Mouse (Mus musculus) heart, embryonic 15.5 days (tissue): ENCODE data around the gene Klk12. TPM values are rescaled to one million over a fixed set of nuclear protein-coding genes. Genes with fewer than 3 reads are reported as not detected.

Experiments
- ATAC-seq: fragments of 200-750 bp; cut with Nextera tagmentation; replicated peaks from 2 replicates; pipeline ENCODE4 v1.8.0; 2017; ENCODE audit warnings: low read depth, moderate TSS enrichment; ENCODE audit not compliant: insufficient number of reproducible peaks, insufficient read depth, low FRiP score
- H3K27ac ChIP-seq: fragments of 300-500 bp; sonication (generic); 2 replicates; pipeline ENCODE4 v1.5.1; 2015; ENCODE audit warnings: mild to moderate bottlenecking, inconsistent platforms
- H3K27me3 ChIP-seq: fragments of 300-500 bp; sonication (generic); 2 replicates; pipeline ENCODE4 v1.6.1; 2015; ENCODE audit warnings: inconsistent platforms
- H3K36me3 ChIP-seq: fragments of 300-500 bp; sonication (generic); 2 replicates; pipeline ENCODE4 v1.6.1; 2015; ENCODE audit warnings: mild to moderate bottlenecking, inconsistent platforms
- H3K4me1 ChIP-seq: fragments of 300-500 bp; sonication (generic); replicated peaks from 2 replicates; pipeline ENCODE4 v1.6.1; 2015; ENCODE audit warnings: inconsistent platforms
- H3K4me2 ChIP-seq: fragments of 300-500 bp; sonication (generic); 2 replicates; pipeline ENCODE4 v1.6.1; 2015; ENCODE audit warnings: inconsistent platforms, mild to moderate bottlenecking, moderate library complexity
- H3K4me3 ChIP-seq: fragments of 300-500 bp; sonication (generic); 2 replicates; pipeline ENCODE4 v1.5.1; 2015; ENCODE audit warnings: mild to moderate bottlenecking, inconsistent platforms
- H3K9ac ChIP-seq: fragments of 300-500 bp; sonication (generic); 2 replicates; pipeline ENCODE4 v1.6.1; 2015; ENCODE audit warnings: mild to moderate bottlenecking, inconsistent platforms
- H3K9me3 ChIP-seq: fragments of 300-500 bp; sonication (generic); replicated peaks from 2 replicates; pipeline ENCODE4 v1.6.1; 2016; ENCODE audit warnings: inconsistent platforms
- WGBS: fragments of 180-500 bp; shearing (Covaris S2); methylation state at CpG from one replicate; pipeline ENCODE4 v1.1.7; 2015; ENCODE audit warnings: mixed read lengths; 5-methylcytosine and 5-hydroxymethylcytosine counted together
- polyA plus RNA-seq: library from polyadenylated mRNA; unstranded; fragments of >200 nt; fragmentation: Nextera tagmentation; extraction: Ambion mirVana; gene quantifications from 2 replicates; pipeline ENCODE4 v1.2.1, GENCODE M21; 2015

Klk12 gene
- not detected in 2 replicates for polyA plus RNA-seq

DNA sequence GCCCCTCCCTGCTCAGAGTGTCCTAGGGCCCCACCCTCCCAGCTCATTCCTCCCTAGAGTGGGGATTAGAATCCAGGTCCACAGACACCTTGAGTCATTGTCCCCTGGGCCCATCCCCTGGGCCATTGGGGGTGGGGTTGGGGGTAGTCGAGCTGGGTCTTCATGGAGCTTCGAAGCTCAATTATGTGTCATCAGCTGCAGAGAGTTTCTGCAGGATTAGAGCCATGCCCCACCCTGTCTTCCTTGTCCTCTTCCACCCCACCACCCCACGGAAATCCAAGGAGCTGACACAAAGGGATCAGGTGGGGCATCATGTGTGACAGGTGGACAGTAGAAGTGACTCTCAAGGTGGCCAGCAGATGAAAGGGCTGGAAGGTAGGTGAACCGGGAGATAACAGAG, at the start of gene Klk12:
TSS of gene Klk12 (plus strand) at position 301 of the 400 bp plus-strand sequence.
- no peak within 1 kb of the TSS for H3K9ac ChIP-seq
- H3K9me3 ChIP-seq, result no peaks in the 10 kb centered on the region
- no peak within 1 kb of the TSS for H3K27ac ChIP-seq
- 60% methylated on average over 4 of the region's 4 CpGs for WGBS
- no peak for ATAC-seq
- no peaks in the 10 kb centered on the region for H3K4me1 ChIP-seq
- no peak within 1 kb of the TSS for H3K4me2 ChIP-seq
- no peak within 1 kb of the TSS for H3K4me3 ChIP-seq
- no peaks in the 10 kb centered on the region for H3K36me3 ChIP-seq
- no peaks in the 10 kb centered on the region for H3K27me3 ChIP-seq

- ATAC-seq, result no peak
- Histone ChIP-seq H3K27ac (peak overlapping the region; percentile 36; the same call in 1 of the 2 replicates), H3K4me3 (no peak overlapping the region)
These were observed 20.9 kb upstream of the Klk12 start for GRCm38 (mm10) chr7:43747788-43748187.

DNA sequence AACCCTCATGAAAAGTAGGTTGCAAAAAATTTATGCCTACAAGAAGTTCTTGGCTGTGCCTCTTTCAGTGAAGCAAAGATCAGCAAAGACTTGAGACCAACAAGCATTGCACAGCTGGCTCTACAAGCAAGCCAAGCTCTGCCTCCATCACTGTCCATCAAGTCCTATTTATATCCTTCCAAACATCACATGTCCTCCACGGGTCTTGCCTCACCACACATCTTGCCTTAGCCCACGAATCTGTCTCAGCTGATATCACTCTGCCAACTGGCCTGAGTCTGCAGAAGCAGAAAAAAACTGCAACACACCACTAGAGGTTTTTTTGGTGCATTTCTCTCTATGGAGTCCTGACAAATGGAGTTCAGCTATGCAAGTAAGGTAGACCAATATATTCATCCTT, 15.9 kb upstream of the Klk12 start:
- Histone ChIP-seq H3K36me3 (no peaks in the 10 kb centered on the region), H3K4me3 (no peak overlapping the region), H3K4me1 (no peaks in the 10 kb centered on the region), H3K9me3 (no peaks in the 10 kb centered on the region), H3K4me2 (no peak overlapping the region), H3K27me3 (no peaks in the 10 kb centered on the region), H3K9ac (no peak overlapping the region), H3K27ac (no peak overlapping the region)
- no peak for ATAC-seq
- WGBS, result 31% methylated on average over 2 of the region's 2 CpGs

More at GRCm38 (mm10) chr7:43747788-43748187, 20.9 kb upstream of the Klk12 start:
- WGBS, result 37% methylated on average over 1 of the region's 1 CpGs
- Histone ChIP-seq H3K9ac (no peak overlapping the region), H3K4me2 (no peak overlapping the region), H3K27me3 (no peaks in the 10 kb centered on the region), H3K9me3 (no peaks in the 10 kb centered on the region), H3K36me3 (no peaks in the 10 kb centered on the region), H3K4me1 (no peaks in the 10 kb centered on the region)

GRCm38 (mm10) chr7:43766484-43766883, 2.2 kb upstream of the Klk12 start:
- no peak overlapping the region for H3K4me3 ChIP-seq

DNA sequence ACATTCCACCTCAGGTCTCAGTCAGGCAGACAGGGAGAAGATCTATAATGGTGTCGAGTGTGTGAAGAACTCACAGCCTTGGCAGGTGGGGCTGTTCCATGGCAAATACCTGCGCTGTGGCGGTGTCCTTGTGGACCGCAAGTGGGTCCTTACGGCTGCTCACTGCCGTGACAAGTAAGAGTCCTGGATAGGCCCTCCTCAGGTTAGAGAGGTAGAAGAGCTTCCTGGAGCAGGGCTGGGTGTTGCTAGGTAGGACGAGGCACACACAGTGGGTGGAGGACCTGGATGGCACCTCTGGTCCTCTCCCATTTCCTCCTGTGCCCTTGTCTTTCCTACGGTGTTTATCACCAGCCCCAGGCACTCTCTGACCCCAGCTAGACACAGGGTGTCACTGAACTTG, 939 bp downstream of the Klk12 start:
- Histone ChIP-seq H3K27ac (no peak overlapping the region), H3K27me3 (no peaks in the 10 kb centered on the region), H3K4me2 (no peak overlapping the region), H3K9me3 (no peaks in the 10 kb centered on the region), H3K9ac (no peak overlapping the region), H3K36me3 (no peaks in the 10 kb centered on the region), H3K4me1 (no peaks in the 10 kb centered on the region), H3K4me3 (no peak overlapping the region)
- WGBS, result 85% methylated on average over 8 of the region's 8 CpGs
- no peak for ATAC-seq

More at GRCm38 (mm10) chr7:43766484-43766883, 2.2 kb upstream of the Klk12 start:
- Histone ChIP-seq H3K27ac (no peak overlapping the region), H3K4me2 (no peak overlapping the region), H3K27me3 (no peaks in the 10 kb centered on the region), H3K4me1 (no peaks in the 10 kb centered on the region), H3K9me3 (no peaks in the 10 kb centered on the region), H3K36me3 (no peaks in the 10 kb centered on the region), H3K9ac (no peak overlapping the region)
- no peak for ATAC-seq
- 35% methylated on average over 8 of the region's 8 CpGs for WGBS

- Histone ChIP-seq H3K4me3 (no peak overlapping the region), H3K36me3 (no peaks in the 10 kb centered on the region), H3K4me1 (no peaks in the 10 kb centered on the region), H3K9me3 (no peaks in the 10 kb centered on the region), H3K27me3 (no peaks in the 10 kb centered on the region), H3K4me2 (no peak overlapping the region), H3K9ac (no peak overlapping the region), H3K27ac (no peak overlapping the region)
- no peak for ATAC-seq
- WGBS, result 93% methylated on average over 10 of the region's 10 CpGs
These were observed 2.0 kb downstream of the Klk12 start for GRCm38 (mm10) chr7:43770701-43771100.

DNA sequence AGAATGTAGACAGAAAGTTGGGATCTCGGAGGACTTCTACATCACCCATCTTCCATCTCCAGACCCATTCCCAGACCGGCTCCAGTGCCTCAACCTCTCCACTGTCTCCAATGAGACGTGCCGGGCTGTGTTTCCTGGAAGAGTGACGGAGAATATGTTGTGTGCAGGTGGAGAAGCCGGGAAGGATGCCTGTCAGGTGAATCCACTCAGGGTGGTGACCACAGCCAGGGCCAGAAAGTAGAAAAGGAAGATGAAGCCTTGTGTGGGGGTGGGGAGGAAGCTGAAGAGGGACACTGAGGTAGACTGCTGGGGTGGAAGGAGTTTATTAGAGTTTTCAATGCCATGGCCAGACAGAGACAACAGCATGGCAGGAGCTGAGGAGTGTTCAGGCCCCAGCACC, 3.2 kb downstream of the Klk12 start:
- Histone ChIP-seq H3K9ac (no peak overlapping the region), H3K4me2 (no peak overlapping the region), H3K27me3 (no peaks in the 10 kb centered on the region), H3K9me3 (no peaks in the 10 kb centered on the region), H3K4me3 (no peak overlapping the region), H3K27ac (no peak overlapping the region), H3K4me1 (no peaks in the 10 kb centered on the region), H3K36me3 (no peaks in the 10 kb centered on the region)
- ATAC-seq, result no peak
- 89% methylated on average over 6 of the region's 6 CpGs for WGBS

GRCm38 (mm10) chr7:43772901-43773300, 4.2 kb downstream of the Klk12 start:
- Histone ChIP-seq H3K27me3 (no peaks in the 10 kb centered on the region), H3K27ac (no peak overlapping the region), H3K9me3 (no peaks in the 10 kb centered on the region), H3K9ac (no peak overlapping the region), H3K36me3 (no peaks in the 10 kb centered on the region), H3K4me3 (no peak overlapping the region), H3K4me1 (no peaks in the 10 kb centered on the region), H3K4me2 (no peak overlapping the region)
- no peak for ATAC-seq
- WGBS, result 68% methylated on average over 3 of the region's 3 CpGs

DNA sequence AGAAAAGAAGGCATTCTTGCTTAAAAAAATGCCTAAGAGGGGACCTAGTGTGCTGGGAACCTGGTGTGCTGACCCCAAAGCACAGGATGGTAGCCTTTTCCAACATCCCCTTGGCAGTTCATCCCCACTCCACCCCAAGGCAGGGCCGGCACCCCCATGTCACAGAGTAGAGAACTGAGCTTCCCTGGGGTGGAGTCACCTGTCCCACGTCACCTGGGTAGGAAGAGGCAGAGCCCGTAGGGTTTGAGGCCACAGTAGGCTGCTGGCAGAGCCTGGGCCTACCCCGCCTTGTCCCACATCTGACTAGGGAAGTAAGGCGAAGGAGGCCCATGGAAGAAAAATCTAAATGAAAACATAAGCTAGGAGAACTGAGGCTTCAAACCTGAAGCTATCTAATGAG, 5.7 kb downstream of the Klk12 start, which contains the start of gene Klk11:
TSS of gene Klk11 (plus strand) at position 241 of the 400 bp plus-strand sequence.
- H3K27ac ChIP-seq, result no peak within 1 kb of the TSS
- no peak for ATAC-seq
- no peak within 1 kb of the TSS for H3K4me2 ChIP-seq
- 92% methylated on average over 5 of the region's 5 CpGs for WGBS
- H3K9ac ChIP-seq, result no peak within 1 kb of the TSS
- no peaks in the 10 kb centered on the region for H3K27me3 ChIP-seq
- no peaks in the 10 kb centered on the region for H3K9me3 ChIP-seq
- H3K4me3 ChIP-seq, result no peak within 1 kb of the TSS
- H3K4me1 ChIP-seq, result no peaks in the 10 kb centered on the region
- no peaks in the 10 kb centered on the region for H3K36me3 ChIP-seq

- H3K4me3 ChIP-seq, result no peak overlapping the region
- 57% methylated on average over 6 of the region's 6 CpGs for WGBS
- H3K4me2 ChIP-seq, result no peak overlapping the region
- H3K4me1 ChIP-seq, result no peaks in the 10 kb centered on the region
- no peak for ATAC-seq
- H3K9me3 ChIP-seq, result no peaks in the 10 kb centered on the region
- no peak overlapping the region for H3K9ac ChIP-seq
- no peak overlapping the region for H3K27ac ChIP-seq
- H3K27me3 ChIP-seq, result no peaks in the 10 kb centered on the region
- H3K36me3 ChIP-seq, result no peaks in the 10 kb centered on the region
These were observed 6.1 kb downstream of the Klk12 start for GRCm38 (mm10) chr7:43774802-43775201.

DNA sequence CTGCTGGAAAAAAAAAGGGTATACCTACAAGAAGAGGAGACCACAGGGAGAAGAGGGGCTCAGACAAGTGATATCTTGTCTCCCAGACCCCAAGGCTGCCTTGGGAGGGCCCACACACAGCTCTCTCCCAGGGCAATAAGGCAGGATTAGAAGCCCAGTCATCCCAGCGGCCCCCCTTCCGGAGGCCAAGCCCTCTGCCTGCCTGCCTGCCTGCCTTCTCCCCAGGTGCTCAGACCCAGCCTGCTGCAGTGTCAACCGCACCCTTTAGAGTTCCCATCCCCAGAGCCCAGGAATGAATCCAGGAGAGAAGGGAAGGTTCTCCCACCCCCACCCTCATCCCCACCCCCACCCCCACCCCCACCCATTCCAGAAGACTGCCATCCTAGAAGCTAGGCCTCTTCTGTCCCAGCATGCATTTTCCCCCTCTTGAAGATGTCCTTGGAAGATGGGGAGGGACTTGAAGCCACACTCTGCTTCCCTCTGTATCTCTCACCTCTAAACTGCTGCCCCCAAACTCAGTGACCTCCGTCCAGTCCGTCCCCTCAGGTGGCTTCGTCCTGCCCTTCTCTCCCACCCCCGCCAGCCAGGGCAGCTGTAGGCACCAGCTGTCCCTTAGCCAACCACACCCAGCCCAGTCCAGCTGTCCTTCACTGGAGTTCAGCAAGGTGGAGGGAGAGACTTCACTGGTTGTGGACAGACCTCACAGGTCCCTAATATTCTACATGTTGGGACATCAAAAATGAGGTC, 6.8 kb downstream of the Klk12 start:
- Histone ChIP-seq H3K27me3 (no peaks in the 10 kb centered on the region), H3K4me3 (no peak overlapping the region), H3K4me2 (no peak overlapping the region), H3K9me3 (no peaks in the 10 kb centered on the region), H3K36me3 (no peaks in the 10 kb centered on the region), H3K27ac (no peak overlapping the region), H3K4me1 (no peaks in the 10 kb centered on the region), H3K9ac (no peak overlapping the region)
- WGBS, result 45% methylated on average over 7 of the region's 7 CpGs
- no peak for ATAC-seq

- H3K4me1 ChIP-seq, result no peaks in the 10 kb centered on the region
- H3K27me3 ChIP-seq, result peaks cover 6% of the 10 kb centered on the region
- no peak overlapping the region for H3K4me2 ChIP-seq
- no peaks in the 10 kb centered on the region for H3K9me3 ChIP-seq
- H3K27ac ChIP-seq, result no peak overlapping the region
- H3K9ac ChIP-seq, result no peak overlapping the region
- no peaks in the 10 kb centered on the region for H3K36me3 ChIP-seq
- H3K4me3 ChIP-seq, result no peak overlapping the region
- ATAC-seq, result no peak
- WGBS, result 78% methylated on average over 5 of the region's 5 CpGs
These were observed 7.8 kb downstream of the Klk12 start for GRCm38 (mm10) chr7:43776506-43776905.
